Mouse (Mus musculus) C2C12 (cell line): Measurements from ENCODE around the gene Gm11937. TPM values are rescaled to one million over a fixed set of nuclear protein-coding genes. Genes with fewer than 3 reads are reported as not detected.
"Not testable (repeated sequence)": the region's sequence is repeated elsewhere in the genome, so short reads cannot be mapped to it uniquely, and the experiment has no call there.

Source experiments
- H3K27me3 ChIP-seq: one replicate; pipeline ENCODE4 v1.6.1; 2011; ENCODE audit not compliant: control insufficient read depth, insufficient read depth, insufficient read length
- H3K36me3 ChIP-seq: one replicate; pipeline ENCODE4 v1.6.1; 2011; ENCODE audit not compliant: control insufficient read depth, insufficient read depth
- H3K4me3 ChIP-seq: one replicate; pipeline ENCODE4 v1.5.1; 2011; ENCODE audit warnings: mild to moderate bottlenecking, control low read depth; ENCODE audit not compliant: poor library complexity, insufficient read depth, severe bottlenecking
- H3K79me2 ChIP-seq: one replicate; pipeline ENCODE4 v1.6.1; 2011; ENCODE audit not compliant: control insufficient read depth, insufficient read depth
- H3K79me3 ChIP-seq: one replicate; pipeline ENCODE4 v1.6.1; 2011; ENCODE audit warnings: low read depth, control low read depth
- H3ac ChIP-seq: one replicate; pipeline ENCODE3; 2011; ENCODE audit warnings: low read depth; ENCODE audit not compliant: control insufficient read depth, insufficient read length
- CEBPB ChIP-seq: IDR thresholded peaks from one replicate; pipeline ENCODE4 v1.6.1; 2011; ENCODE audit warnings: low read depth, mild to moderate bottlenecking, control low read depth, moderate library complexity
- CTCF ChIP-seq: IDR thresholded peaks from one replicate; pipeline ENCODE4 v1.5.1; 2011; ENCODE audit not compliant: control insufficient read depth, insufficient read depth, insufficient read length
- FOSL1 ChIP-seq: IDR thresholded peaks from one replicate; pipeline ENCODE4 v1.8.0; 2011; ENCODE audit warnings: mild to moderate bottlenecking, low read length; ENCODE audit not compliant: poor library complexity, insufficient read depth, severe bottlenecking
- MAX ChIP-seq: IDR thresholded peaks from one replicate; pipeline ENCODE4 v1.6.1; 2011; ENCODE audit warnings: mild to moderate bottlenecking, control low read depth
- MYOD1 ChIP-seq: IDR thresholded peaks from one replicate; pipeline ENCODE4 v1.6.1; 2011; ENCODE audit warnings: low read depth; ENCODE audit not compliant: control insufficient read depth, insufficient read length
- MYOG ChIP-seq: IDR thresholded peaks from one replicate; pipeline ENCODE4 v1.6.1; 2011; ENCODE audit not compliant: control insufficient read depth, insufficient read length; ENCODE audit errors: extremely low read depth
- USF1 ChIP-seq: IDR thresholded peaks from one replicate; pipeline ENCODE4 v1.6.1; 2011; ENCODE audit warnings: low read depth, mild to moderate bottlenecking, control low read depth, moderate library complexity
- long read RNA-seq, 2 experiments: library from polyadenylated mRNA; unstranded; transcript quantifications; one replicate each; pipeline ENCODE4 v2.0.0; 2019 to 2020
- polyA plus RNA-seq: library from polyadenylated mRNA; unstranded; fragments of >200 nt; fragmentation: generic; extraction: Trizol; gene quantifications from one replicate; pipeline ENCODE4 v1.2.1, GENCODE M21; 2012; ENCODE audit warnings: missing spikeins

The Gm11937 gene
- polyA plus RNA-seq, result not detected
- long read RNA-seq, experiment 1, result 0 reads
- long read RNA-seq, experiment 2, result 0 reads

DNA sequence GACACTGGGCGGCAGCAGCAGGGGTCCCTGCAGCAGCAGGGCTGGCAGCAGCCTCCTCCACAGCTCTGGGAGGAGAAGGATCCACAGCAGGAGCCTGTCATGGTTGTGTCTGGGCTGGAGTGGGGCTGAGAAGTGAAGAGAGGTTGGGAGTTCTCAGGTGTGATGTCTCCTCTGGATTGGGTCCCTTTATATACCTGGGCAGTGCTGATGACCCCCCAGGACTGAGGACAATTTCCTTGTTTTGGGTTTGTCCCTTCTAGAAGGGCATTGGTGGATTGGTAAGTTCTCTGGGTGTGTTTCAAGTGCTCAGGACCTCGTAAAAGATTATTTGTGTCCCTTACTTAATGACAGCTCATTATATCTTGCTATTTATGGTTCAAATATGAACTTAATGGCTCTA is at the start of gene Gm11937:
Gene Gm11937 (minus strand): TSS at position 101 of the 400 bp plus-strand sequence.
- not testable (repeated sequence) for H3K79me3 ChIP-seq, H3K79me2 ChIP-seq, H3K36me3 ChIP-seq, H3K27me3 ChIP-seq, H3K4me3 ChIP-seq, H3ac ChIP-seq

DNA sequence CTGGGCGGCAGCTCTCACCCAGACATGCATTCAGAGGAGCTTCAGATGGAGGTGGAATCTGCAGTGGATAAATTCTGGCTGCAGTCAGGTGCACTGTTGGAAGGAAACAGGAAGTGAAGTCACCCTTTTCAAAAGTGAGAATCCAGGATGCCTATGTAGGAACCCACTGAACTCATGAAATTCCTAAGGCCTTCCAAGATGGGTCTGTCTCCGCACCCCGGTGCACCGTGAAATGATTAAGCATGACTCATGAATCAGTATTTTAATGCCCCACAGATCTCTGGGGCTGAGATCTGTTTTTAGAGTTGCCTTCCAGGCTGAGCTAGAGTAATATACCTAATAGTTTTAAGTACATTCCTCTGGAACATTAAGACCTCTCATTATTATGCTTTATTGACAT is 49.3 kb upstream of the Gm11937 start:
- Histone ChIP-seq H3K27me3 (no peaks in the 10 kb centered on the region), H3ac (no peak overlapping the region), H3K4me3 (no peak overlapping the region), H3K79me2 (no peaks in the 10 kb centered on the region), H3K79me3 (no peaks in the 10 kb centered on the region), H3K36me3 (no peaks in the 10 kb centered on the region)
- TF ChIP-seq MYOD1 (peak; percentile 2), USF1 (no peak), FOSL1 (peak; percentile 2), MYOG (no peak)

DNA sequence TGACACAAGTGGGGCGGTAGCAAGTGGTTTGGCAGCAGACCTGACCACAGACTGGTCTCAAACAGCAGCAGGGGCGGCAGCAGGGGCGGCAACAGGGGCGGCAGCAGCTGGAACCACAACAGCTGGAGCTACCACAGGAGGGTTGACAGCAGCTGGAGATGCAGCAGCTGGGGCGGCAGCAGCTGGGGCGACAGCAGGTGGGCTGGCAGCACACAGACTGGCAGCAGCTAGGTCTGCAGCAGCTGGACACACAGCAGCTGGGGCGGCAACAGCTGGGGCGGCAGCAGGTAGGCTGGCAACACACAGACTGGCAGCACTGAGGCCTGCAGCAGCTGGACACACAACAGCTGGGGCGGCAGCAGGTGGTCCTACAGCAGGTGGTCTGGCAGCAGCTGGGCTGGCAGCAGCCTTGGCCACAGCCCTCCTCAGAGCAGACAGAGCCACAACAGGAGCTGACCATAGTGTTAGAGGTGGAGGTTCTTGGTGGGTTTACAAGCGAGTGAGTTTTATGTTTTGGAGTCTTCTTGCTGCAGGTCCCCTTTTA is 48.5 kb upstream of the Gm11937 start, which contains the start of gene Gm11563:
Gene Gm11563 (minus strand): TSS at position 494 of the 544 bp plus-strand sequence.
- H3K79me3 ChIP-seq, H3K27me3 ChIP-seq, H3K4me3 ChIP-seq, H3K36me3 ChIP-seq, H3K79me2 ChIP-seq, H3ac ChIP-seq: not testable (repeated sequence)
- peak; percentile 86 for TF ChIP-seq MYOD1

DNA sequence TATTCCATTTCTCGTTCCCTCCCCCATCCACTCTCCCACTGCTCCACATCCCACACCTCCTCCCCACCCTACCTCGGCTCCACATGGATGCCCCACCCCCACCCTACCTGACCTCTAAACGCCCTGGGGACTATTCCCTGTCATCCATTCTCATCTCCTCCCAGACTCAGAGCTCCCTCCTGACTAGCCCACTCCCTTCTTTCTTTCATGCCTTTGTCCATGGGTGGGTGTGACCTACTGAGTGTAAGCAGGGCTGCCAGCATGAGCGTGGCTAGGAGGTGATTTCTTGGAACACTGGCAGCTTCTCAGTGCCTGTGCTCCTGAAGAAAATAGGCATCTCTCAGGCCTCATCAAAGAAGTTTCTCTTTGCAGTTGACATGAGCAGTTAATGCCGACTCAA is 47.1 kb upstream of the Gm11937 start:
- Histone ChIP-seq H3ac (no peak overlapping the region), H3K79me3 (no peaks in the 10 kb centered on the region), H3K4me3 (no peak overlapping the region), H3K27me3 (no peaks in the 10 kb centered on the region), H3K79me2 (no peaks in the 10 kb centered on the region), H3K36me3 (no peaks in the 10 kb centered on the region)
- TF ChIP-seq MYOG (no peak), MYOD1 (no peak), MAX (no peak), USF1 (no peak), FOSL1 (no peak)

DNA sequence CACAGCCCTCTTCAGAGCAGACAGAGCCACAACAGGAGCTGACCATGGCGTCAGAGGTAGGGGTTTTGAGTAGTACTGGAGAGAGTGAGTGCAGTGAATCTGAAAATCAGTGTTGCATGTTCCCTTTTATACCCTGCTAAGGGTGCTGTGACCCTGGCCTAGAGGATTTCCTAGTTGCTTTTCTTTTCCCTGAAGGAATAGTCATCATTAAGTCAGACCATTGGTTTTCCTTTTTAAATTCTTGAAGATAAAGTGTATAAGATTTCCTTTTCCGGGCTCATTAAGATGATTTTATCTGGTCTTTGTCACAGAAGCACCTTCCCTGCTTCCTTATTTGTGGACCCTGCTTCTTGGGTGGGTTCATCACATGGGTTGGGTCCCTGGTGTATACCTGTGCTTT is 40.1 kb upstream of the Gm11937 start, which contains the start of gene Gm11555:
Gene Gm11555 (minus strand): TSS at position 101 of the 400 bp plus-strand sequence.
- TF ChIP-seq MYOD1, result no peak
- no peak for TF ChIP-seq MAX
- TF ChIP-seq USF1, result no peak
- TF ChIP-seq CEBPB, result no peak
- TF ChIP-seq MYOG, result no peak
- H3K79me2 ChIP-seq, result no peaks in the 10 kb centered on the region
- H3K36me3 ChIP-seq, result no peaks in the 10 kb centered on the region
- H3ac ChIP-seq, result no peak within 1 kb of the TSS
- no peaks in the 10 kb centered on the region for H3K79me3 ChIP-seq
- H3K27me3 ChIP-seq, result no peaks in the 10 kb centered on the region
- H3K4me3 ChIP-seq, result no peak within 1 kb of the TSS

DNA sequence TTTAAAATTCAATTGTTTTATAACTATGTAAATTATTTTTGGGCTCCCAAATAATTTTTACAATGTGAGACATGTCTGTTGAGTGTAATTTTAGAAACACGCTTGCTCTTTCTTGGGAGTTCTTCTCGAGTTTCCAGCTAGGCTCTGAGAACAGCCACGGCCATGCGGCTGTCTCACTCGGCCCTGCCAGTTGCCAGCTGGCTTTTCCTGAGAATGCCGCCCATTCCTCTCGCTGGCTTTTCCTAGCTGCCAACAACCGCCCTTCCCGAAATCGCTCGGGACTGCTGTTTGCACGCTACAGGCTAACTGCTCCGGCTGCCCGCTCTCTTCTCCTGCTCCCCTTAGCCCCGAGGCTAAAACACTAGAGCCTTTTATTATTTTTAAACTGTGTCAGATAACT is 36.5 kb upstream of the Gm11937 start:
- H3K27me3 ChIP-seq, result no peaks in the 10 kb centered on the region

More for the DNA sequence above, 36.5 kb upstream of the Gm11937 start:
- H3K36me3 ChIP-seq, result no peaks in the 10 kb centered on the region
- no peak overlapping the region for H3K4me3 ChIP-seq
- no peak overlapping the region for H3ac ChIP-seq
- no peaks in the 10 kb centered on the region for H3K79me3 ChIP-seq
- TF ChIP-seq CEBPB (no peak), MYOD1 (no peak), FOSL1 (no peak), MAX (no peak), CTCF (no peak), MYOG (no peak), USF1 (no peak)
- H3K79me2 ChIP-seq, result no peaks in the 10 kb centered on the region
